Mouse (Mus musculus) heart, embryonic 11.5 days (tissue): ENCODE measurements around the gene Cadm2. TPM values are rescaled to one million over a fixed set of nuclear protein-coding genes. Genes with fewer than 3 reads are reported as not detected.

Source experiments
- ATAC-seq: fragments of 200-750 bp; cut with Nextera tagmentation; replicated peaks from 2 replicates; pipeline ENCODE4 v1.8.0; 2017; ENCODE audit warnings: moderate library complexity; ENCODE audit not compliant: insufficient number of reproducible peaks, low FRiP score, low TSS enrichment
- H3K27ac ChIP-seq: fragments of 300-500 bp; sonication (generic); 2 replicates; pipeline ENCODE4 v1.5.1; 2014; ENCODE audit warnings: mild to moderate bottlenecking, low read depth, low read length
- H3K27me3 ChIP-seq: fragments of 300-500 bp; sonication (generic); 2 replicates; pipeline ENCODE4 v1.6.1; 2014; ENCODE audit warnings: mild to moderate bottlenecking, low read length, mixed read lengths; ENCODE audit not compliant: control insufficient read depth, insufficient read depth
- H3K36me3 ChIP-seq: fragments of 300-500 bp; sonication (generic); 2 replicates; pipeline ENCODE4 v1.6.1; 2014; ENCODE audit warnings: mild to moderate bottlenecking, low read length, moderate library complexity, mixed read lengths; ENCODE audit not compliant: control insufficient read depth, insufficient read depth
- H3K4me1 ChIP-seq: fragments of 300-500 bp; sonication (generic); 2 replicates; pipeline ENCODE4 v1.6.1; 2014; ENCODE audit warnings: low read length; ENCODE audit not compliant: control insufficient read depth, insufficient read depth
- H3K4me2 ChIP-seq: fragments of 300-500 bp; sonication (generic); 2 replicates; pipeline ENCODE4 v1.6.1; 2014; ENCODE audit warnings: mild to moderate bottlenecking, moderate library complexity
- H3K4me3 ChIP-seq: fragments of 300-500 bp; sonication (generic); 2 replicates; pipeline ENCODE4 v1.5.1; 2014; ENCODE audit warnings: low read depth, low read length
- H3K9ac ChIP-seq: fragments of 300-500 bp; sonication (generic); 2 replicates; pipeline ENCODE4 v1.6.1; 2014; ENCODE audit warnings: mild to moderate bottlenecking, low read depth, low read length, moderate library complexity
- H3K9me3 ChIP-seq: fragments of 300-500 bp; sonication (generic); replicated peaks from 2 replicates; pipeline ENCODE4 v1.6.1; 2016; ENCODE audit warnings: low read length; ENCODE audit not compliant: control insufficient read depth
- WGBS: fragments of 180-500 bp; shearing (Covaris S2); extraction: QIAGEN DNeasy Blood & Tissue Kit; methylation state at CpG from one replicate; pipeline ENCODE4 v1.1.7; 2014; ENCODE audit not compliant: insufficient replicate concordance; 5-methylcytosine and 5-hydroxymethylcytosine counted together
- polyA plus RNA-seq: library from polyadenylated mRNA; unstranded; fragments of >200 nt; fragmentation: Nextera tagmentation; extraction: Ambion mirVana; gene quantifications from 2 replicates; pipeline ENCODE4 v1.2.1, GENCODE M21; 2014

The Cadm2 gene
- polyA plus RNA-seq, result 0.52 and 0.73 TPM in 2 replicates

GRCm38 (mm10) chr16:67620826-67621505, at the start of gene Cadm2:
Cadm2 (minus strand) TSS chr16:67620908.
- H3K4me2 ChIP-seq, result peak within 1 kb of the TSS; percentile 94
- no peak within 1 kb of the TSS for H3K27ac ChIP-seq
- WGBS, result under 1% methylated on average over 19 of the region's 35 CpGs
- H3K9me3 ChIP-seq, result no peaks in the 10 kb centered on the region
- H3K4me3 ChIP-seq, result peak within 1 kb of the TSS; percentile 75
- H3K9ac ChIP-seq, result peak within 1 kb of the TSS; percentile 52
- H3K27me3 ChIP-seq, result peaks cover 19% of the 10 kb centered on the region
- H3K4me1 ChIP-seq, result no peaks in the 10 kb centered on the region
- H3K36me3 ChIP-seq, result no peaks in the 10 kb centered on the region
- ATAC-seq, result peak; percentile 99

DNA sequence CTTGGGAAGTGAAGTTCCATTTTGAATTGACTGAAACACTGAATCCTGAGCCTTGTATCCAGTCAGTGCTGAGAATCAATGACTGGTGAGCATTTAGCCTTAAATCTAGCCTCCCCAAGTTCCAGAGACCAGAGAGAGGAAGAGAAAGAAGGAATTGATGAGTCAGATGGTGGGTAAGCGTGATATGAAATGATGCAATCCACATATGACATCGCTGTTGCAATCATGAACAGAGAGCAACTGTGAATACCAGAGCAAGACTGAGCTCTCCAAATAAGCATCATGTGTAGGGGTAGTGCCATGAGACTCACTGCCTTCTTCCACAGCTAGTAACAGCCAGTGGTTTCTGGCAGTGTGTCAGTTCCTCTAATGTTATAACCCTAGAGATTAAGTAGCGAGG, 26.2 kb upstream of the Cadm2 start:
- Histone ChIP-seq H3K9me3 (no peaks in the 10 kb centered on the region), H3K4me3 (no peak overlapping the region), H3K27me3 (no peaks in the 10 kb centered on the region), H3K4me2 (no peak overlapping the region), H3K36me3 (no peaks in the 10 kb centered on the region), H3K4me1 (no peaks in the 10 kb centered on the region), H3K9ac (no peak overlapping the region), H3K27ac (no peak overlapping the region)
- no peak for ATAC-seq
- WGBS, result 83% methylated on average over 3 of the region's 3 CpGs

GRCm38 (mm10) chr16:67643651-67644050, 22.9 kb upstream of the Cadm2 start:
- 83% methylated on average over 4 of the region's 4 CpGs for WGBS
- Histone ChIP-seq H3K4me1 (no peaks in the 10 kb centered on the region), H3K4me2 (no peak overlapping the region), H3K27me3 (no peaks in the 10 kb centered on the region), H3K4me3 (no peak overlapping the region), H3K9ac (no peak overlapping the region), H3K9me3 (no peaks in the 10 kb centered on the region), H3K36me3 (no peaks in the 10 kb centered on the region), H3K27ac (no peak overlapping the region)
- no peak for ATAC-seq

DNA sequence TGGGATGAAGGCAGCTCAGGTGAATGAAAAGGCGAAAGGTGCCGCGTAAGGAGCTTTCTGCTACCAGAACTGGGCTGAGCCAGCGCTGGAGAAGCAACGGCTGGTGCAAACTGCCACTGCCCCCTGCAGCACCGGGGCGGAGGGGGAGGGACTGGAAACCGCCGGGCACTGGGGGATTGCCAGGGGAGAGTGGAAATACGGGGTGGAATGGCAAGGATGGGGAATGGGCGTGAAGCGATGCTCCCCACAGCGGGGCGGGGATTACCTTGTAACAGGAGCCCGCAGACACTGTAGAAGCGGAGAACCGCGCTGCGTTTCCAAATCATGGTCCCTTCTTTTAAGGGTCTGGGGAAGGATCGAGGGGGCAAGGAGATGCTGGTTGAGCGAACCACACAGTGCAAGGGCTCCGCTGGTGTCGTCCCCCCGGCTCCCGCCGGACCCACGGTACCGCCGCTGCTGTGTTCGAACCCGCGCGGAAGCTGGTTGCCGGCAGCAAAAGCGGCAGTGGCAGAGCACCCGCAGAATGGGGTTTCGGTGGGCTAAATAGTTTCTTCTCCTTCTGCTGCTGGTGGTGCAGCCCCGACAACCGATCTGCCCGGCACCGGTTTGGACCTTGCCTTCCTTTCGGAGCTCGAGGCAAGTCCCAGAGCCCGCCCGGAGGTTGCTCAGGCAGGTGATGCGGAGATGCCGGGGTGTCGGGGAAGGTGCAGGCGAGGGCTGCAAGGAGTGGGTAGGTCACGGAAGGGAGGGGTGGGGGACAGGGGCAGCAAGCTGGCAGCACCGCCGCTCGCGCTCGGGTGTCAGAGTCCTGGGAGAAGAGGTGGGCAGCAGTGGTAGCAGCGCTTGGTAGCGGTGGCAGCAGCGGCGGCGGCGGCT, 564 bp downstream of the Cadm2 start:
- H3K4me3 ChIP-seq, result peak overlapping the region; percentile 75
- H3K27ac ChIP-seq, result no peak overlapping the region
- WGBS, result under 1% methylated on average over 61 of the region's 61 CpGs
- peak; percentile 36 for ATAC-seq
- no peaks in the 10 kb centered on the region for H3K4me1 ChIP-seq
- no peaks in the 10 kb centered on the region for H3K36me3 ChIP-seq
- H3K9me3 ChIP-seq, result no peaks in the 10 kb centered on the region
- peak overlapping the region; percentile 52 for H3K9ac ChIP-seq
- peaks cover 19% of the 10 kb centered on the region for H3K27me3 ChIP-seq
- peak overlapping the region; percentile 94 for H3K4me2 ChIP-seq

- under 1% methylated on average over 16 of the region's 16 CpGs for WGBS
- H3K9me3 ChIP-seq, result no peaks in the 10 kb centered on the region
- no peaks in the 10 kb centered on the region for H3K4me1 ChIP-seq
- ATAC-seq, result no peak
- H3K27ac ChIP-seq, result no peak overlapping the region
- peaks cover 19% of the 10 kb centered on the region for H3K27me3 ChIP-seq
- H3K4me2 ChIP-seq, result peak overlapping the region; percentile 94
- no peak overlapping the region for H3K9ac ChIP-seq
- H3K4me3 ChIP-seq, result peak overlapping the region; percentile 75
- H3K36me3 ChIP-seq, result no peaks in the 10 kb centered on the region
These were observed 1.3 kb downstream of the Cadm2 start for GRCm38 (mm10) chr16:67619416-67619815.

DNA sequence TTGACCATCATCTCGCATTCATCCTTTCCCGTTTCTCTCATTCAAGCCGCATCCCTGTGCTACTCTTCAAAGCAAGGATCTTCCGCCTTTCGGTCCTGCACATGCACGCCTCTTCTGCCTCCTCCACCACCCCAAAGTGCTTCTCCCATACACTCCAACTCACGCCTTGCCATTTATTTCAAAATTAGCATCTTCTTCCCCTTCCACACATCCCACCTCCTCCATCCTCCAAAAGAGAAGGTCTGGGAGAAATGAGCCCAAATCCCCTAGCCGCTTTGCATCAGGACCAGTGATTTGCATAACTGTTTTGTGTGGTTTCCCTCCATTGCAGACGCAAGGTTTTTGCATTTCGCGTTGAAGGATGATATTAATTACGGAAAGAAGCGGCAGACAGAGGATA, 1.9 kb downstream of the Cadm2 start:
- Histone ChIP-seq H3K4me1 (no peaks in the 10 kb centered on the region), H3K9me3 (no peaks in the 10 kb centered on the region), H3K4me3 (no peak overlapping the region), H3K27me3 (peaks cover 19% of the 10 kb centered on the region), H3K9ac (no peak overlapping the region), H3K36me3 (no peaks in the 10 kb centered on the region), H3K27ac (no peak overlapping the region), H3K4me2 (no peak overlapping the region)
- WGBS, result 4% methylated on average over 13 of the region's 13 CpGs
- ATAC-seq, result no peak

DNA sequence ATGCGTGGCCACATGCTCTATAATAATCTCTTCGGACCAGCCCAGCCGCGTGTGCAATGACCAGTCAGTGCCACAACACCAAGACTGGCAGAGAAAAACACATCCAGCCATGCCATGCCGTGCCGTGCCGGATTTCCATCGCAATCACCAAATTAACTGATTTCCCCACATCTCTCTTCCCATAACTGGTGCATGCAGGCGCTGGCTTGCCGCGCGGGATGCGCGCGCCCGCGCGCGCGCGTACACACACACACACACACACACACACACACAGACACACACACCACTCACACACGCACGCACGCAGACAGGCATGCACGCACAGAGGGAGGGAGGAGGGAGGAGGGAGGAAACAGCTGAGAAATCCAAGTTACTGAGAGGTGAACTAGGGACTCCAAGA, 2.9 kb downstream of the Cadm2 start:
- WGBS, result 2% methylated on average over 25 of the region's 25 CpGs
- no peaks in the 10 kb centered on the region for H3K9me3 ChIP-seq
- H3K9ac ChIP-seq, result no peak overlapping the region
- H3K4me1 ChIP-seq, result no peaks in the 10 kb centered on the region
- no peak overlapping the region for H3K27ac ChIP-seq
- no peaks in the 10 kb centered on the region for H3K36me3 ChIP-seq
- peak overlapping the region; percentile 71 for H3K4me2 ChIP-seq
- H3K27me3 ChIP-seq, result peaks cover 19% of the 10 kb centered on the region
- no peak for ATAC-seq
- H3K4me3 ChIP-seq, result peak overlapping the region; percentile 42

- H3K27ac ChIP-seq, result no peak overlapping the region
- peaks cover 19% of the 10 kb centered on the region for H3K27me3 ChIP-seq
- no peak overlapping the region for H3K4me3 ChIP-seq
- no peak overlapping the region for H3K9ac ChIP-seq
- H3K4me1 ChIP-seq, result no peaks in the 10 kb centered on the region
- no peaks in the 10 kb centered on the region for H3K36me3 ChIP-seq
- no peaks in the 10 kb centered on the region for H3K9me3 ChIP-seq
- ATAC-seq, result no peak
- WGBS, result 19% methylated on average over 1 of the region's 1 CpGs
- no peak overlapping the region for H3K4me2 ChIP-seq
These were observed 3.5 kb downstream of the Cadm2 start for GRCm38 (mm10) chr16:67617256-67617655.
